Mouse (Mus musculus) adrenal gland (tissue): Measurements from ENCODE around the gene Tmem135.

ENCODE experiments used
- intact Hi-C: fragments of 180-260 bp; cut with DNase I; formaldehyde crosslinking; loops from one replicate; pipeline ENCODE4 v1.15.1; 2025

The Tmem135 gene

GRCm38 (mm10) chr7:89418917-89419679, 15.1 kb upstream of the Tmem135 start:
- intact Hi-C loops, result loop anchor here (2.0 kb wide), 2 partner anchors 250 to 332 kb away; no protein-coding TSS in a partner anchor

- intact Hi-C loops, result loop anchor here (2.0 kb wide), 2 partner anchors 249 to 331 kb away; no protein-coding TSS in a partner anchor
Measured at GRCm38 (mm10) chr7:89418127-89418653, 14.2 kb upstream of the Tmem135 start.

GRCm38 (mm10) chr7:89417707-89418106, 13.7 kb upstream of the Tmem135 start:
- intact Hi-C loops, result loop anchor here (2.0 kb wide), 2 partner anchors 249 to 331 kb away; no protein-coding TSS in a partner anchor

GRCm38 (mm10) chr7:89416027-89416426, 12.0 kb upstream of the Tmem135 start:
- intact Hi-C loops, result no loop called here

- intact Hi-C loops, result no loop called here
Measured at GRCm38 (mm10) chr7:89412094-89412493, 8.1 kb upstream of the Tmem135 start.

GRCm38 (mm10) chr7:89411346-89411745, 7.3 kb upstream of the Tmem135 start:
- intact Hi-C loops, result no loop called here

GRCm38 (mm10) chr7:89410294-89410693, 6.3 kb upstream of the Tmem135 start:
- intact Hi-C loops, result no loop called here

GRCm38 (mm10) chr7:89407006-89407940, 3.3 kb upstream of the Tmem135 start:
- intact Hi-C loops, result no loop called here

GRCm38 (mm10) chr7:89406011-89406410, 2.0 kb upstream of the Tmem135 start:
- intact Hi-C loops, result no loop called here

GRCm38 (mm10) chr7:89404734-89405440, 865 bp upstream of the Tmem135 start:
- intact Hi-C loops, result no loop called here

- intact Hi-C loops, result no loop called here
Measured at GRCm38 (mm10) chr7:89403053-89403972, 709 bp downstream of the Tmem135 start.

- intact Hi-C loops, result no loop called here
Measured at GRCm38 (mm10) chr7:89401936-89402335, 2.1 kb downstream of the Tmem135 start.

GRCm38 (mm10) chr7:89401136-89401858, 2.7 kb downstream of the Tmem135 start:
- intact Hi-C loops, result no loop called here

GRCm38 (mm10) chr7:89400721-89401120, 3.3 kb downstream of the Tmem135 start:
- intact Hi-C loops, result no loop called here

GRCm38 (mm10) chr7:89397837-89398534, 6.0 kb downstream of the Tmem135 start:
- intact Hi-C loops, result no loop called here

GRCm38 (mm10) chr7:89396386-89396785, 7.6 kb downstream of the Tmem135 start:
- intact Hi-C loops, result no loop called here

- intact Hi-C loops, result no loop called here
Measured at GRCm38 (mm10) chr7:89395399-89395798, 8.6 kb downstream of the Tmem135 start.

- intact Hi-C loops, result no loop called here
Measured at GRCm38 (mm10) chr7:89392825-89393224, 11.2 kb downstream of the Tmem135 start.

GRCm38 (mm10) chr7:89392388-89392787, 11.6 kb downstream of the Tmem135 start:
- intact Hi-C loops, result no loop called here
